Mouse (Mus musculus) hindbrain, embryonic 16.5 days (tissue): Measurements from ENCODE around the gene Ccs. TPM values are rescaled to one million over a fixed set of nuclear protein-coding genes. Genes with fewer than 3 reads are reported as not detected.

ENCODE experiments used
- ATAC-seq: fragments of 200-750 bp; cut with Nextera tagmentation; 2 replicates; pipeline ENCODE4 v1.8.0; 2017; ENCODE audit warnings: moderate TSS enrichment, moderate library complexity
- H3K27ac ChIP-seq: fragments of 300-500 bp; sonication (generic); 2 replicates; pipeline ENCODE4 v1.5.1; 2014; ENCODE audit warnings: low read depth, mild to moderate bottlenecking, control low read depth, low read length, moderate library complexity
- H3K27me3 ChIP-seq: fragments of 300-500 bp; sonication (generic); replicated peaks from 2 replicates; pipeline ENCODE4 v1.6.1; 2014; ENCODE audit warnings: low read length; ENCODE audit not compliant: control insufficient read depth, insufficient read depth
- H3K36me3 ChIP-seq: fragments of 300-500 bp; sonication (generic); 2 replicates; pipeline ENCODE4 v1.6.1; 2014; ENCODE audit warnings: mild to moderate bottlenecking, low read length, moderate library complexity, mixed read lengths; ENCODE audit not compliant: control insufficient read depth, insufficient read depth
- H3K4me1 ChIP-seq: fragments of 300-500 bp; sonication (generic); 2 replicates; pipeline ENCODE4 v1.6.1; 2014; ENCODE audit warnings: low read depth, low read length; ENCODE audit not compliant: control insufficient read depth, insufficient read depth
- H3K4me2 ChIP-seq: fragments of 300-500 bp; sonication (generic); 2 replicates; pipeline ENCODE4 v1.6.1; 2014; ENCODE audit warnings: mild to moderate bottlenecking, low read length, control low read depth, moderate library complexity
- H3K4me3 ChIP-seq: fragments of 300-500 bp; sonication (generic); 2 replicates; pipeline ENCODE4 v1.5.1; 2014; ENCODE audit warnings: mild to moderate bottlenecking, low read length, control low read depth, moderate library complexity
- H3K9ac ChIP-seq: fragments of 300-500 bp; sonication (generic); 2 replicates; pipeline ENCODE4 v1.6.1; 2014; ENCODE audit warnings: low read depth, mild to moderate bottlenecking, control low read depth, low read length, moderate library complexity
- H3K9me3 ChIP-seq: fragments of 300-500 bp; sonication (generic); 2 replicates; pipeline ENCODE4 v1.6.1; 2014; ENCODE audit warnings: mild to moderate bottlenecking, low read length, moderate library complexity; ENCODE audit not compliant: control insufficient read depth
- WGBS: fragments of 180-500 bp; shearing (Covaris S2); extraction: QIAGEN DNeasy Blood & Tissue Kit; methylation state at CpG from one replicate; pipeline ENCODE4 v1.1.7; 2014; 5-methylcytosine and 5-hydroxymethylcytosine counted together
- polyA plus RNA-seq: library from polyadenylated mRNA; unstranded; fragments of >200 nt; fragmentation: Nextera tagmentation; extraction: Ambion mirVana; gene quantifications from 2 replicates; pipeline ENCODE4 v1.2.1, GENCODE M21; 2015

Gene Ccs
- polyA plus RNA-seq, 1 experiment from 2014 or later, result 43.0 TPM

DNA sequence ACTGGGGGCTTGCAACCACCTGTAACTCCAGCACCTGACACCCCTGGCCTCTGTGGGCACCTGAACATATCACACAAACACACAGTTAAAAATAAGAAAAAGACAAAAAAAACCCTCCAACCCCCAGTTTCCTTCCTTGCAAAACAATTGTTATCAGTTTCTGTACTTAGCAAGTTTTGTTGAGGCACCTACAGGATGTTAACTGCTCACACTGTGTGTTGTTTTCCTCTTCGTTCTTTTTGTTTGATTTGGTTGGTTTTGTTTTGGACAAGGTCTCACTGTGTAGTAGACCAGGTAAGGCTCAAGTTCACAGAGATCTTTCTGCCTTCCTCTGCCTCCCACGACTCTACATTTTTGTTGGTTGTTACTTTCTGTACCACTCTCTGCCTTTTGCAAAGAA is 3.5 kb upstream of the Ccs start:
- Histone ChIP-seq H3K4me1 (peaks cover 14% of the 10 kb centered on the region), H3K9me3 (no peaks in the 10 kb centered on the region), H3K27me3 (peaks cover 21% of the 10 kb centered on the region), H3K36me3 (no peaks in the 10 kb centered on the region), H3K4me2 (no peak overlapping the region), H3K27ac (no peak overlapping the region), H3K4me3 (no peak overlapping the region), H3K9ac (no peak overlapping the region)
- no peak for ATAC-seq
- WGBS, result 70% methylated on average over 2 of the region's 2 CpGs

DNA sequence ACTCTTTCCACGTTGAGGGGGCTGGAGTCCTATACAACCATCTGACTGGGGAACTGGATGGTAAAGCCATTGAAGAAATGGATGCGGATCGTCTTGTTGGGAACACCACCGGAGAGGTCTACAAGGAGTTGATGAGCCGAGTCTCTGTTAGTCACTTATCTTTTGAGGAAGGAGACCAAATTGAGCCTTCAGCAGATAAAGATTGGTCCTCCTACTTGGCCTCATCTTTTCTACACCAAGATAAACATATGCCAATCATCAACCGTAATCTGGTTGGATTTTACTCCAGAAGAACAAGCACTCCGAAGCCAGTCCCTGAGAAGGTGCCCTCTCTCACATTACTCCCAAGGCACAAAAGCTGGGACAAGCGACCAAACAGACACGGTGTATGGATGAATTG is 1.7 kb upstream of the Ccs start:
- H3K27me3 ChIP-seq, result peaks cover 20% of the 10 kb centered on the region
- 85% methylated on average over 9 of the region's 9 CpGs for WGBS
- H3K4me2 ChIP-seq, result no peak overlapping the region
- no peak overlapping the region for H3K27ac ChIP-seq
- H3K4me3 ChIP-seq, result no peak overlapping the region
- H3K36me3 ChIP-seq, result no peaks in the 10 kb centered on the region
- H3K4me1 ChIP-seq, result peaks cover 14% of the 10 kb centered on the region
- ATAC-seq, result no peak
- no peaks in the 10 kb centered on the region for H3K9me3 ChIP-seq
- no peak overlapping the region for H3K9ac ChIP-seq

DNA sequence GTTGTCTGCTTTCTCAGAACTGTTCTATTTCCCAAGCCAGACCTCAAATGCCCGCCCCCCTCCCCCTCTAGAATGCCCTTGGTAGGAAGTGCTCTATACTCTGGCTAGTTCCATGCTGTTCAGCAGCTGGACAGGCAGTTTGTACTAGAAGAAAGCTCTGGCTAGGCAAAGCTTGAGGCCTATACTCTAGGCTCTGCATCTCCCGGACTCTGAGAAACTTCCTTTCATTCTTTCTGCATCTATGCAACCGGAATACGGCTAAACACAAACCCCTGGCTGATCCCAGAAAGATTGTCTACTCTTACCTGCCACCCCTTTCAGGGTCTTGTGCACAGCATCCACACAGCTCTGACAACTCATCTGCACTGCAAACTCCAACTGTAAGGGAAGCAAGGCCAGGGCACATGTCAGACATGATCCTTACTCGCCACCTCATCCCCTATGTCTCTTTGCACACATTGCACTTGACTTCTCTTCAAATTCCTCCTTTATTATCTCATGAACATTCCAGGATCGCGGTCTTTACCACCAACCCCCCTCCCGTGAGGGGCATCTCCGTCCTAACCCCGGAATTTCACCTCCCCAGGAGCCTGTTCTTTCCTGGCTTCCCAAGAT is 499 bp downstream of the Ccs start:
- 35% methylated on average over 10 of the region's 10 CpGs for whole genome bisulfite sequencing
- 0 out of 2 replicates have a peak overlapping the region, but pooled peaks have one; percentile 24 for H3K27ac ChIP-seq
- peaks cover 14% of the 10 kb centered on the region for H3K4me1 ChIP-seq
- H3K9me3 ChIP-seq, result no peaks in the 10 kb centered on the region
- no peak; the same call in 1 of the 2 replicates for ATAC-seq
- peak overlapping the region; percentile 69 for H3K4me3 ChIP-seq
- H3K9ac ChIP-seq, result peak overlapping the region; percentile 68
- H3K36me3 ChIP-seq, result no peaks in the 10 kb centered on the region
- H3K27me3 ChIP-seq, result peaks cover 19% of the 10 kb centered on the region
- peak overlapping the region; percentile 99 for H3K4me2 ChIP-seq

DNA sequence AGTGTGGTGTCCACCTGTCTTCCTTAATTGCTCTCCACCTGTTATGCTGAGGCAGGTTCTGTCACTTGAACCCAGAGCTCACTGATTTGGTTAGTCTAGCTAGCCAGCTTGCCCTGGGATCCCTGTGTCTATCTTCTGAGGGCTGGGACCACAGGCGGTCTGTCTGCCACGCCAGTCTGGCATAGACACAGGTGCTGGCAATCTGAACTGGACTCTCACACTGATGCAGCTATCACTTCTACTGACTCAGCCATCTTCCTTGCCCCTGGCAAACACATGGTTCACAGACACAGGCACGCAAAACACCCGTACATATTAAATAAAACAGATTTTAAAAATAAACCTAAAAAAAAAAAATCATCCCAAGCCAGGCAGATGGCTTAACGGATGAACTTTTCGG is 2.1 kb downstream of the Ccs start:
- peaks cover 17% of the 10 kb centered on the region for H3K27me3 ChIP-seq
- H3K4me2 ChIP-seq, result no peak overlapping the region
- no peak overlapping the region for H3K9ac ChIP-seq
- no peak for ATAC-seq
- WGBS, result 95% methylated on average over 6 of the region's 6 CpGs
- no peak overlapping the region for H3K27ac ChIP-seq
- H3K4me3 ChIP-seq, result no peak overlapping the region
- no peaks in the 10 kb centered on the region for H3K9me3 ChIP-seq
- H3K36me3 ChIP-seq, result 0 out of 2 replicates have a peak, but pooled peaks cover 3% of the 10 kb centered on the region
- peaks cover 14% of the 10 kb centered on the region for H3K4me1 ChIP-seq

DNA sequence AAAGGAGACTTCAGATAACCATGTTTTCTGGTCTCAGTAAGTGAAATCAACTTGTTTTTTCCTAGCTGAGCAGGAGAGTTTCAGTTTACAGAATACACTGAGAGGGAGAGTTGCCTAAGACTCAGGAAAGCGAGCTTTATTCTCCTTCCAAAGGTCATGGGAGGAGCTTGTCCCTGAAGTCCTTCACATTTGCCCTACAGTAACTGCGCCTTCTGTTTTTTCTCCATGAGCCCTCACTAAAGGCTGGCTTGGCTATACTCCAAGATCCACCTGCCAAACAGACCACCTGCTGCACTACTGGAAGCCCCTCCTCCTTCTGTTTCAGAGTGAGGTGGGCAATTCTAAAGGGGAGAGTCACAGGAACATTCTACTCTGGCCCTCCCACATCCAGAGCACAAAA is 3.0 kb downstream of the Ccs start:
- H3K27ac ChIP-seq, result no peak overlapping the region
- 73% methylated on average over 2 of the region's 2 CpGs for WGBS

DNA sequence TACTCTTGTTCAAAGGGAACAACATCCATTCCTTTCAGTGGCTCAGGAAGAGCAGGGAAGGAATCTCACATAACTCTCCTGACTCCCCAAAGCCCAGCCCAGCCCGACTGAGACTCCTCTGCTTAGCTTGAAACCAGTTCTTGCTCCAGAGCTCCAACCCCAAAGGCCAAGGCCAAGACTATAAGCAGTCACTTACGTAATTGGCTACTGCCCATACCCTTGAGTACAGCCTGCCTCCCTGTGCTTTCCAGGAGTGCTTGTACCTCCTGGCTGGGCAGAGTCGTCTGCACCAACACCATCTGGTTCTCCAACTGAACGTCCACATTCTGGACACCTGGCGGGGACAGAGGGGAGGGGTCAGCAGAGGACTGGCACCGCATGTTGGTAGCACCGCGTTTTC is 5.2 kb downstream of the Ccs start:
- 92% methylated on average over 8 of the region's 8 CpGs for WGBS
- H3K4me1 ChIP-seq, result peaks cover 9% of the 10 kb centered on the region
- H3K4me3 ChIP-seq, result no peak overlapping the region
- H3K27me3 ChIP-seq, result no peaks in the 10 kb centered on the region
- H3K4me2 ChIP-seq, result no peak overlapping the region
- no peak overlapping the region for H3K9ac ChIP-seq
- ATAC-seq, result no peak
- no peak overlapping the region for H3K27ac ChIP-seq
- no peaks in the 10 kb centered on the region for H3K9me3 ChIP-seq
- 0 out of 2 replicates have a peak, but pooled peaks cover 3% of the 10 kb centered on the region for H3K36me3 ChIP-seq

More for the DNA sequence above, 3.0 kb downstream of the Ccs start:
- no peak for ATAC-seq
- Histone ChIP-seq H3K4me3 (no peak overlapping the region), H3K4me1 (peaks cover 14% of the 10 kb centered on the region), H3K36me3 (0 out of 2 replicates have a peak, but pooled peaks cover 3% of the 10 kb centered on the region), H3K9ac (no peak overlapping the region), H3K27me3 (peaks cover 8% of the 10 kb centered on the region), H3K4me2 (no peak overlapping the region), H3K9me3 (no peaks in the 10 kb centered on the region)

DNA sequence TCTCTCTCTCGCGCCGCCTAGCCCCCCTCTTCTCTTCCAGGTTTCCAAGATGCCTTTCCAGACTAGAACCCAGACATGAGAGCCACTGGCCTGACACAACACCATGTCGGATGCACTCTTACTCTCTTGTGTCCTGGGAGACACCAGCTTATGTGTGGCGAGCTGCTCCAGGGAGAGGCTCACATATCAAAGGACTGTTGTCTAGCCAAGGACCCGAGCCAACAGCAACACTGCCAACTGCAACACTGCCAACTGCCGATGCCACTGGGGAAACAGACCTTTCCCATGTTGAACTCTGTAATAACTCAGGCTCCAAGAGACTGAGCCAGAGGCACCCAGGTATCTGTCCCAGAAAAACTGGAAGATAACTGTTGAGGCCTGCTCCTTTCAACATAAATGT is 10.0 kb downstream of the Ccs start:
- H3K4me3 ChIP-seq, result no peak overlapping the region
- H3K9ac ChIP-seq, result no peak overlapping the region
- no peak overlapping the region for H3K4me2 ChIP-seq
- no peaks in the 10 kb centered on the region for H3K9me3 ChIP-seq
- 0 out of 2 replicates have a peak, but pooled peaks cover 3% of the 10 kb centered on the region for H3K36me3 ChIP-seq
- 62% methylated on average over 7 of the region's 7 CpGs for WGBS
- no peaks in the 10 kb centered on the region for H3K4me1 ChIP-seq
- no peak overlapping the region for H3K27ac ChIP-seq
- peak; percentile 48; the same call in 1 of the 2 replicates for ATAC-seq
- H3K27me3 ChIP-seq, result no peaks in the 10 kb centered on the region

DNA sequence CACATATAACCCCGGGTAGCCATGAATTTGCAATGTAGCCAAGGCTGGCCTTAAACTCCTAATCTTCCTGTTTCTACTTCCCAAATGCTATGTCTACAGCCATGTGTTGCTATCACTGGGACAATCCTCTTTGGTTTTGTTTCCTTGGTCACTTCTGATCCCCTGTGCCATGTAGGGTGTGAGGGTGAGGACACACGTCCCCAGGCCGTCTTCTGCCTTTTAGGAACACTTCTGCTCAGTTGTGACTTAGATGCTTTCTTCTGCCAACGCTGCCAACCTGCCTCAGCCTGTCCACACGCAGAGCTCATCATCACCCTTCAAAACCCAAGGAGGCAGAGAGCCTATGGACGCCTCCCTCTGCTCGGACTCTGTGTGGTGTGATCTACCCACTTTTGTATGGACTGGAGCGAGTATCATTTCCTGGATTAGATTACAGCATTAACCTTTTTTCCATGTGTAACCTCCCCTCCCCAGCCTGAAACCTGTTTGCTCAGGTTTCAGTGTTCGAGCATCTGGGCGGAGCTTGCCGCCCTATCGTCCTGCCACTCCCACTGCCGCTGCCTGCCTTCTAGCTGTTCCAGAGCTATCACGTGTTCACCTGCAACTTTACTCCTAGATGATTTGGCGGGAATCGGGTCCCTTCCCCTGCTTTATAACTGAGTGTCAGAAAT is 10.6 kb downstream of the Ccs start:
- Histone ChIP-seq H3K9ac (no peak overlapping the region), H3K4me3 (no peak overlapping the region), H3K36me3 (0 out of 2 replicates have a peak, but pooled peaks cover 3% of the 10 kb centered on the region), H3K9me3 (no peaks in the 10 kb centered on the region), H3K27me3 (no peaks in the 10 kb centered on the region), H3K27ac (no peak overlapping the region), H3K4me2 (no peak overlapping the region), H3K4me1 (no peaks in the 10 kb centered on the region)
- no peak for ATAC-seq
- 66% methylated on average over 16 of the region's 16 CpGs for WGBS

DNA sequence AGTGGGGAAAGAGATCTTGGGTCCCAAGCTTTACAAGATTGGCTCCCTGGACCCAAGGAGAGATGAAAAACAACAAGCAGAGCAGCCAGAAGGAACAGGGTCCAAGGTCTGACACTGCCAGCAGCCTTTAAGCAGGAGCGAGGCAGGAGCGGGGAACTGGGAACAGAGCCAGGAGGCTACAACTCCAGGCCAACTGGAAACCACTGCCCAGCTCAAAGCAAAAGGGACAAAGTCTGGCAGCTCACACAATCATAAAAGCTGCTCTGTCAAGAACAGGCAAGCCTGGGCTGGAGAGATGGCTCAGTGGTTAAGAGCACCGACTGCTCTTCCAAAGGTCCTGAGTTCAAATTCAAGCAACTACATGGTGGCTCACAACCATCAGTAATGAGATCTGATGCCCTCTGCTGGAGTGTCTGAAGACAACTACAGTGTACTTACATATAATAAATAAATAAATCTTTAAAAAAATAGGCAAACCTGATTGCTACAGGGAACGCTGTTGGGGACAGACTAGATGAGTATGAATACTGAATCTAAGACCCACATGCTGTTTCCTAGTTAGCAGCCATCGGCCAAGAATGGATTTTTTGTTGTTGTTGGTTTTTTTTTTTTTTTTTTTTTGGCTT is 18.3 kb downstream of the Ccs start:
- no peaks in the 10 kb centered on the region for H3K9me3 ChIP-seq
- H3K36me3 ChIP-seq, result no peaks in the 10 kb centered on the region
- no peak overlapping the region for H3K4me3 ChIP-seq
- WGBS, result 66% methylated on average over 5 of the region's 5 CpGs
- ATAC-seq, result peak; percentile 92
- no peak overlapping the region for H3K9ac ChIP-seq
- no peaks in the 10 kb centered on the region for H3K27me3 ChIP-seq
- no peaks in the 10 kb centered on the region for H3K4me1 ChIP-seq
- H3K27ac ChIP-seq, result no peak overlapping the region
- no peak overlapping the region for H3K4me2 ChIP-seq
